Mouse (Mus musculus): ENCODE measurements around the gene Metap1. TPM values are rescaled to one million over a fixed set of nuclear protein-coding genes. Genes with fewer than 3 reads are reported as not detected.

Metap1 gene
- polyA plus RNA-seq, 1 experiment from 2014 or later: 46.6 TPM

DNA sequence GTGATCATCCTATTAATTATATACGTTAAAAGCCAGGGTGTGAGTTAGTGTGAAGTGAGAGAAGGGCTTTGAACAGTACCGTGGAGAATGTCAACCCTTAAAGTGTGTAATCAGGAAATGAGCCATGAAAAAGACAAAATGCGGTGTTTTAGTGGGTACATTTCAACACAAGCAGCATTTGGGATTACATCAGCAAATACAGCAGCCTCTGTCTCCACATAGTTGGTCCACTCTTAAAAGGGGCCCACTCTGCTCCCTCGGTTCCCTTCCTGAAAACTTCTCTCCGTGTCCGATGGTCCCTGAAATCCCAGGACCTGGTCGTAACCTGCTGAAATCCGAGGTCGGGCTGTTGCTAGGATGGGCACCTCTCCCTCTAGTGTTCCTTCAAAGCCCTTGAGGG, 47.1 kb downstream of the Metap1 start:
- no peaks in the 10 kb centered on the region for H3K9me3 ChIP-seq (ENCODE audit: control insufficient read depth, low read length)
- peaks cover 6% of the 10 kb centered on the region for H3K36me3 ChIP-seq (ENCODE audit: control insufficient read depth, insufficient read depth, low read length)
- H3K27me3 ChIP-seq (ENCODE audit: control insufficient read depth, insufficient read depth, low read depth, low read length): no peaks in the 10 kb centered on the region
- no peak for ATAC-seq (ENCODE audit: low read depth)
- H3K4me3 ChIP-seq (ENCODE audit: low read length): peak overlapping the region; percentile 96
- H3K9ac ChIP-seq (ENCODE audit: low read length): peak overlapping the region; percentile 84
- under 1% methylated on average over 9 of the region's 9 CpGs for WGBS
- peak overlapping the region; percentile 94 for H3K4me2 ChIP-seq (ENCODE audit: low read depth, low read length)
- H3K27ac ChIP-seq (ENCODE audit: low read length): peak overlapping the region; percentile 86
- H3K4me1 ChIP-seq (replicated peaks; ENCODE audit: control insufficient read depth, insufficient read depth, low read length): peaks cover 9% of the 10 kb centered on the region

- Histone ChIP-seq H3K4me2 (ENCODE audit: low read depth, low read length) (no peak overlapping the region), H3K36me3 (ENCODE audit: control insufficient read depth, insufficient read depth, low read length) (no peaks in the 10 kb centered on the region), H3K9ac (ENCODE audit: low read length) (no peak overlapping the region), H3K9me3 (ENCODE audit: control insufficient read depth, low read length) (no peaks in the 10 kb centered on the region), H3K4me1 (replicated peaks; ENCODE audit: control insufficient read depth, insufficient read depth, low read length) (peaks cover 4% of the 10 kb centered on the region; the same call in 1 of the 2 replicates), H3K4me3 (ENCODE audit: low read length) (no peak overlapping the region), H3K27ac (ENCODE audit: low read length) (no peak overlapping the region), H3K27me3 (ENCODE audit: control insufficient read depth, insufficient read depth, low read depth, low read length) (no peaks in the 10 kb centered on the region)
- 63% methylated on average over 3 of the region's 3 CpGs for WGBS
- no peak for ATAC-seq (ENCODE audit: low read depth)
These were observed 50.6 kb downstream of the Metap1 start for GRCm38 (mm10) chr3:138438716-138439115.

DNA sequence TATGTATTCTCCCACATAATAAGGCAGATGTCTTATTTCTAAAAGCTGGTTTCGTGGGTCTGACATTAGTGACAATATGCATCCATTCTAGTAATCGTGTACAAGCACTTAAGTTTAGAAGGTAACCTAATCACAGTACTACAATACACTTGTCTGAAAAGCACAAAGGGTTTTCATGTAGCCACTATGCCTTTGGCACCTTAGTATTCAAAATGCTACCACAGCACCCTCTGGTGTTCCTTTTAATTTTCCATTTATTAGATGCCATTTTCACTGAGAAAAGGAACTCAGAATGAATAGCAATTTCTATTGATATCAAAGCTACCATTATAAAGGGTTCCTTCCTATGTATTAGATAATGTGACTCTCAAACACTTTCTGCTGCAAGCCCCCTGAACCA, 57.5 kb downstream of the Metap1 start:
- H3K4me2 ChIP-seq (ENCODE audit: low read depth, low read length): no peak overlapping the region
- peak; percentile 36; the same call in 1 of the 2 replicates for ATAC-seq (ENCODE audit: low read depth)
- no peaks in the 10 kb centered on the region for H3K27me3 ChIP-seq (ENCODE audit: control insufficient read depth, insufficient read depth, low read depth, low read length)
- no peak overlapping the region for H3K27ac ChIP-seq (ENCODE audit: low read length)
- H3K9ac ChIP-seq (ENCODE audit: low read length): no peak overlapping the region
- no peaks in the 10 kb centered on the region for H3K36me3 ChIP-seq (ENCODE audit: control insufficient read depth, insufficient read depth, low read length)
- no peaks in the 10 kb centered on the region for H3K9me3 ChIP-seq (ENCODE audit: control insufficient read depth, low read length)
- H3K4me1 ChIP-seq (replicated peaks; ENCODE audit: control insufficient read depth, insufficient read depth, low read length): no peaks in the 10 kb centered on the region
- H3K4me3 ChIP-seq (ENCODE audit: low read length): no peak overlapping the region
- 61% methylated on average over 2 of the region's 2 CpGs for WGBS

GRCm38 (mm10) chr3:138430360-138430976, 58.8 kb downstream of the Metap1 start:
- no peaks in the 10 kb centered on the region for H3K27me3 ChIP-seq (ENCODE audit: control insufficient read depth, insufficient read depth, low read depth, low read length)
- no peak overlapping the region for H3K4me2 ChIP-seq (ENCODE audit: low read depth, low read length)
- 44% methylated on average over 6 of the region's 6 CpGs for WGBS
- no peaks in the 10 kb centered on the region for H3K36me3 ChIP-seq (ENCODE audit: control insufficient read depth, insufficient read depth, low read length)
- no peak for ATAC-seq (ENCODE audit: low read depth)
- H3K9me3 ChIP-seq (ENCODE audit: control insufficient read depth, low read length): no peaks in the 10 kb centered on the region
- H3K4me3 ChIP-seq (ENCODE audit: low read length): no peak overlapping the region
- no peak overlapping the region for H3K9ac ChIP-seq (ENCODE audit: low read length)
- H3K4me1 ChIP-seq (replicated peaks; ENCODE audit: control insufficient read depth, insufficient read depth, low read length): no peaks in the 10 kb centered on the region
- no peak overlapping the region for H3K27ac ChIP-seq (ENCODE audit: low read length)

GRCm38 (mm10) chr3:138424247-138424646, 65.1 kb downstream of the Metap1 start:
- ATAC-seq (ENCODE audit: low read depth): no peak
- Histone ChIP-seq H3K4me2 (ENCODE audit: low read depth, low read length) (no peak overlapping the region), H3K9ac (ENCODE audit: low read length) (no peak overlapping the region), H3K27me3 (ENCODE audit: control insufficient read depth, insufficient read depth, low read depth, low read length) (no peaks in the 10 kb centered on the region), H3K36me3 (ENCODE audit: control insufficient read depth, insufficient read depth, low read length) (no peaks in the 10 kb centered on the region), H3K9me3 (ENCODE audit: control insufficient read depth, low read length) (no peaks in the 10 kb centered on the region), H3K4me3 (ENCODE audit: low read length) (no peak overlapping the region), H3K27ac (ENCODE audit: low read length) (no peak overlapping the region), H3K4me1 (replicated peaks; ENCODE audit: control insufficient read depth, insufficient read depth, low read length) (no peaks in the 10 kb centered on the region)
- WGBS: 54% methylated on average over 4 of the region's 4 CpGs

DNA sequence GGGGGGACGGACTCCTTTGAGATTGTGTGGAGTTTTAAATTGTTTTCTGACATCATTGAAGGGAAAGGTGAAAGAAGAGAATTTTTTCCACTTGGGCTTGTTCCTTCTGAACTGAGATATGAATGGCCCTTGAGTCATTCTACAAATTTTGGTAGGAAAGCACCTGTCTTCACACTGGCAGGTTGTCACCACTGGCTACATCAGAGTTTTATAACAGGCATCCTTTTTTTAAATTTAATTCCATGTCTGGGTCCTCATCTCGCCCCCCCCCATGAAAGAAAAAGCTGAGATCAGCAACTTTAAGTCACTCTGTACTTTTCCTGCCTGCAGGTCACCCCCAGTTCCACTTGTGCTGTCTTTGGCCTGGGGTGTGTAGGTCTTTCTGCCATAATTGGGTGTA, 65.7 kb downstream of the Metap1 start:
- H3K27ac ChIP-seq (ENCODE audit: low read length): no peak overlapping the region
- ATAC-seq (ENCODE audit: low read depth): no peak
- no peaks in the 10 kb centered on the region for H3K4me1 ChIP-seq (replicated peaks; ENCODE audit: control insufficient read depth, insufficient read depth, low read length)
- no peak overlapping the region for H3K4me3 ChIP-seq (ENCODE audit: low read length)
- H3K9ac ChIP-seq (ENCODE audit: low read length): no peak overlapping the region
- WGBS: 40% methylated on average over 2 of the region's 2 CpGs
- H3K4me2 ChIP-seq (ENCODE audit: low read depth, low read length): no peak overlapping the region
- H3K36me3 ChIP-seq (ENCODE audit: control insufficient read depth, insufficient read depth, low read length): no peaks in the 10 kb centered on the region
- no peaks in the 10 kb centered on the region for H3K27me3 ChIP-seq (ENCODE audit: control insufficient read depth, insufficient read depth, low read depth, low read length)
- no peaks in the 10 kb centered on the region for H3K9me3 ChIP-seq (ENCODE audit: control insufficient read depth, low read length)

DNA sequence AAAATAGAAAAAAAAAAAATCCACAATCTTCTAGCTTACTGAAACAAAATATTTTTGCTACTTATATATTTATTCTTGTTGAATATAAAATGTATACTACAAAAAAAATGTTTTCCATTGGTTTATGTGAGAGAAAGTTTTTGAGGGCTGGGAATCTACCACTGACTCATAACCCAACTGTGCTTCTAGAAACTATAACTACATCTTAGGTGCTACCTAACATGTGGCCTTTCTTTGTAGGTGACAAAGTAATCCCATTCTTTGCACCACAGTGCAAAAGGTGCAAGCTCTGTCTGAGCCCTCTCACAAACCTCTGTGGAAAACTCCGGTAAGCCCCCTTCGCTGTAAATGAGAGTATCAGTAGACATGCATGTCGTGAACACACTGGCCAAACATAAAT, 68.9 kb downstream of the Metap1 start:
- Histone ChIP-seq H3K4me1 (replicated peaks; ENCODE audit: control insufficient read depth, insufficient read depth, low read length) (no peaks in the 10 kb centered on the region), H3K9ac (ENCODE audit: low read length) (no peak overlapping the region), H3K9me3 (ENCODE audit: control insufficient read depth, low read length) (no peaks in the 10 kb centered on the region), H3K27me3 (ENCODE audit: control insufficient read depth, insufficient read depth, low read depth, low read length) (no peaks in the 10 kb centered on the region), H3K4me3 (ENCODE audit: low read length) (no peak overlapping the region), H3K36me3 (ENCODE audit: control insufficient read depth, insufficient read depth, low read length) (no peaks in the 10 kb centered on the region), H3K4me2 (ENCODE audit: low read depth, low read length) (no peak overlapping the region), H3K27ac (ENCODE audit: low read length) (no peak overlapping the region)
- no peak for ATAC-seq (ENCODE audit: low read depth)
- WGBS: 91% methylated on average over 3 of the region's 3 CpGs

DNA sequence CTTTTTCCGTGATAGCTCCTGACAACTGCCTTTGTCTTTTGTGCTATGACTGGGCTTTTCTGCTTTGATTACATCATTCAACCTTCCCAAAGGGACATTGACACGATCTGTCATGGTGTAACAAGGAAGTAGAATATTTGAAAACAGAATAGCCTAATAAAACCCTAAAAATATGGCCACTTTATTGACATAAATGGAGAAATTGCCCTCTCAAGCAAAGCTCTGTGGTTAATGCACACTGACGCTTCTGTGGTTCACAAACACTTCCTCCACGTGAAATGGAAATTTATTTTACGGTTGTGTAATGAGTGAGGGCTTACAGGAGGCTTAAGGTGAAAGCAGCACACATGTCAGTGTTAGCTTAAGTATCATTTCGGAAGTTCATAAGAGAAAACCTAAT, 69.9 kb downstream of the Metap1 start:
- H3K27ac ChIP-seq (ENCODE audit: low read length): no peak overlapping the region
- no peak overlapping the region for H3K4me3 ChIP-seq (ENCODE audit: low read length)
- H3K4me2 ChIP-seq (ENCODE audit: low read depth, low read length): no peak overlapping the region
- WGBS: 70% methylated on average over 6 of the region's 6 CpGs
- H3K9me3 ChIP-seq (ENCODE audit: control insufficient read depth, low read length): no peaks in the 10 kb centered on the region
- H3K4me1 ChIP-seq (replicated peaks; ENCODE audit: control insufficient read depth, insufficient read depth, low read length): no peaks in the 10 kb centered on the region
- H3K36me3 ChIP-seq (ENCODE audit: control insufficient read depth, insufficient read depth, low read length): no peaks in the 10 kb centered on the region
- ATAC-seq (ENCODE audit: low read depth): no peak
- no peak overlapping the region for H3K9ac ChIP-seq (ENCODE audit: low read length)
- H3K27me3 ChIP-seq (ENCODE audit: control insufficient read depth, insufficient read depth, low read depth, low read length): no peaks in the 10 kb centered on the region

- Histone ChIP-seq H3K36me3 (ENCODE audit: control insufficient read depth, insufficient read depth, low read length) (no peaks in the 10 kb centered on the region), H3K9me3 (ENCODE audit: control insufficient read depth, low read length) (no peaks in the 10 kb centered on the region), H3K9ac (ENCODE audit: low read length) (no peak within 1 kb of the TSS), H3K4me2 (ENCODE audit: low read depth, low read length) (no peak within 1 kb of the TSS), H3K27me3 (ENCODE audit: control insufficient read depth, insufficient read depth, low read depth, low read length) (no peaks in the 10 kb centered on the region), H3K27ac (ENCODE audit: low read length) (no peak within 1 kb of the TSS), H3K4me1 (replicated peaks; ENCODE audit: control insufficient read depth, insufficient read depth, low read length) (no peaks in the 10 kb centered on the region), H3K4me3 (ENCODE audit: low read length) (no peak within 1 kb of the TSS)
- ATAC-seq (ENCODE audit: low read depth): no peak
- 65% methylated on average over 6 of the region's 6 CpGs for WGBS
These were observed 74.1 kb downstream of the Metap1 start, which contains the start of gene Adh4 for GRCm38 (mm10) chr3:138415121-138415690. Adh4 (plus strand) TSS chr3:138415466.
